Mouse (Mus musculus) CD4-positive naive resting alpha-beta T cell, adult 76 days (primary cell): ENCODE data around the gene Cfh. TPM values are rescaled to one million over a fixed set of nuclear protein-coding genes. Genes with fewer than 3 reads are reported as not detected.

Experiments
- total RNA-seq: library from RNA; stranded (reverse); gene quantifications from one replicate; pipeline ENCODE4 v1.2.4, GENCODE M21; 2023

Cfh gene
- total RNA-seq = not detected

DNA sequence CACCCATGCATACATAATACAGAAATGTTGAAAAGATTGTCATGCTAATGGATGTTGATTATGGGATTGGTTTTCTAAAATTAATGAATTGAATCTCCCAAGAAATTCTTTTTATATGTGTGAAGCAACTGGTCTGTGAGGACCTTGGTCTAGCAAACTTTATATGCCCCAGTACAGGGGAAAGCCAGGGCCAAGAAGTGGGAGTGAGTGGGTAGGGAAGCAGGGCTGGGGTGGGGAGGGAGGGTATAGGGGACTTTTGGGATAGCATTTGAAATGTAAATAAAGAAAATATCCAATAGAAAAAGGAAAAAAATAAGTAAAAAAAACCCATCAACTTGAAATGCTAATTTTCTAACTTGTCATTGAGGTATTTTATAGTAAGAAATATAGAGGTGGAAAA, at the start of gene Cfh:
Gene Cfh (minus strand): TSS at position 101 of the 400 bp plus-strand sequence.

Other genes starting within 250 kb of the Cfh start
- not detected for gene Kcnt2, start 62.4 kb upstream of the Cfh start, total RNA-seq